Mouse (Mus musculus): ENCODE data around the gene Faap100.
"Not testable (repeated sequence)": the region's sequence is repeated elsewhere in the genome, so short reads cannot be mapped to it uniquely, and the experiment has no call there.

Gene Faap100

GRCm38 (mm10) chr11:120378611-120379540 lies at the start of gene Faap100:
Faap100 (minus strand) TSS chr11:120378764.
- DNase-seq: peak; percentile 95

GRCm38 (mm10) chr11:120426727-120427126 lies 48.2 kb upstream of the Faap100 start:
- DNase-seq: no peak

GRCm38 (mm10) chr11:120423569-120424295 lies 45.2 kb upstream of the Faap100 start:
- peak; percentile 67 for DNase-seq

- peak; percentile 24 for DNase-seq
Observed at GRCm38 (mm10) chr11:120422651-120423568, 44.3 kb upstream of the Faap100 start.

GRCm38 (mm10) chr11:120418592-120418991 lies 40.0 kb upstream of the Faap100 start:
- no peak for DNase-seq

GRCm38 (mm10) chr11:120417852-120418251 lies 39.3 kb upstream of the Faap100 start:
- DNase-seq: no peak

- DNase-seq: not testable (repeated sequence)
Observed at GRCm38 (mm10) chr11:120413621-120414020, 35.1 kb upstream of the Faap100 start.

- no peak for DNase-seq
Observed at GRCm38 (mm10) chr11:120406445-120406844, 27.9 kb upstream of the Faap100 start.

GRCm38 (mm10) chr11:120405867-120406266 lies 27.3 kb upstream of the Faap100 start:
- DNase-seq: no peak

GRCm38 (mm10) chr11:120404814-120405213 lies 26.2 kb upstream of the Faap100 start:
- no peak for DNase-seq

- DNase-seq: no peak
Observed at GRCm38 (mm10) chr11:120399319-120399718, 20.8 kb upstream of the Faap100 start.

- DNase-seq: no peak
Observed at GRCm38 (mm10) chr11:120397602-120398001, 19.0 kb upstream of the Faap100 start.

GRCm38 (mm10) chr11:120395661-120396060 lies 17.1 kb upstream of the Faap100 start:
- no peak for DNase-seq

- DNase-seq: no peak
Observed at GRCm38 (mm10) chr11:120388580-120388979, 10.0 kb upstream of the Faap100 start.

GRCm38 (mm10) chr11:120387157-120387556 lies 8.6 kb upstream of the Faap100 start:
- no peak for DNase-seq

GRCm38 (mm10) chr11:120386632-120387031 lies 8.1 kb upstream of the Faap100 start:
- no peak for DNase-seq

- DNase-seq: no peak
Observed at GRCm38 (mm10) chr11:120382509-120382908, 3.9 kb upstream of the Faap100 start.

GRCm38 (mm10) chr11:120381157-120381556 lies 2.6 kb upstream of the Faap100 start:
- DNase-seq: no peak

GRCm38 (mm10) chr11:120380271-120380670 lies 1.7 kb upstream of the Faap100 start:
- no peak for DNase-seq

- peak; percentile 83 for DNase-seq
Observed at GRCm38 (mm10) chr11:120378031-120378610, 443 bp downstream of the Faap100 start.

- no peak for DNase-seq
Observed at GRCm38 (mm10) chr11:120377337-120377736, 1.2 kb downstream of the Faap100 start.

Data from kidney, postnatal 14 days (tissue).